Mouse (Mus musculus) forebrain, postnatal 0 days (tissue): Measurements from ENCODE around the gene Fam20c. TPM values are rescaled to one million over a fixed set of nuclear protein-coding genes. Genes with fewer than 3 reads are reported as not detected.
A peak's percentile ranks its signal among the peaks of the same experiment; 100 is the strongest.

Experiments
- ATAC-seq: fragments of 200-750 bp; cut with Nextera tagmentation; 2 replicates; pipeline ENCODE4 v1.8.0; 2017; ENCODE audit warnings: mild to moderate bottlenecking, moderate library complexity
- DNase-seq: peaks from one replicate; pipeline ENCODE4 v3.0.0-alpha.2; 2015
- H3K27ac ChIP-seq: fragments of 300-500 bp; sonication (generic); 2 replicates; pipeline ENCODE4 v1.5.1; 2014; ENCODE audit warnings: low read depth, mild to moderate bottlenecking, antibody characterized with exemption, low read length, moderate library complexity, mixed read lengths
- H3K27me3 ChIP-seq: fragments of 300-500 bp; sonication (generic); 2 replicates; pipeline ENCODE4 v1.6.1; 2014; ENCODE audit warnings: mild to moderate bottlenecking, low read length, mixed read lengths; ENCODE audit not compliant: insufficient read depth
- H3K36me3 ChIP-seq: fragments of 300-500 bp; sonication (generic); 2 replicates; pipeline ENCODE4 v1.6.1; 2014; ENCODE audit warnings: mild to moderate bottlenecking, moderate library complexity; ENCODE audit not compliant: insufficient read depth
- H3K4me1 ChIP-seq: fragments of 300-500 bp; sonication (generic); 2 replicates; pipeline ENCODE4 v1.6.1; 2014; ENCODE audit warnings: antibody characterized with exemption; ENCODE audit not compliant: insufficient read depth
- H3K4me2 ChIP-seq: fragments of 300-500 bp; sonication (generic); 2 replicates; pipeline ENCODE4 v1.6.1; 2014; ENCODE audit warnings: low read depth, mild to moderate bottlenecking, moderate library complexity
- H3K4me3 ChIP-seq: fragments of 300-500 bp; sonication (generic); 2 replicates; pipeline ENCODE4 v1.5.1; 2014; ENCODE audit warnings: low read depth, low read length, mixed read lengths
- H3K9ac ChIP-seq: fragments of 300-500 bp; sonication (generic); 2 replicates; pipeline ENCODE4 v1.6.1; 2014; ENCODE audit warnings: mild to moderate bottlenecking
- H3K9me3 ChIP-seq: fragments of 300-500 bp; sonication (generic); 2 replicates; pipeline ENCODE4 v1.6.1; 2016; ENCODE audit warnings: low read length
- CTCF ChIP-seq: sonication (generic); IDR thresholded peaks from 2 replicates; pipeline ENCODE4 v1.5.1; 2016; ENCODE audit warnings: antibody characterized with exemption, control low read depth, low read depth
- WGBS: fragments of 180-500 bp; shearing (Covaris S2); extraction: QIAGEN DNeasy Blood & Tissue Kit; methylation state at CpG from one replicate; pipeline ENCODE4 v1.1.7; 2014; 5-methylcytosine and 5-hydroxymethylcytosine counted together
- polyA plus RNA-seq: library from polyadenylated mRNA; unstranded; fragments of >200 nt; fragmentation: Nextera tagmentation; extraction: Ambion mirVana; gene quantifications from 2 replicates; pipeline ENCODE4 v1.2.1, GENCODE M21; 2015
- total RNA-seq: library from RNA; depleted of rRNA; stranded (reverse); fragments of >200 nt; gene quantifications from 2 replicates; pipeline ENCODE4 v1.2.3, GENCODE M21; 2014

Fam20c gene
- total and polyA plus RNA-seq, 2 experiments from 2014 or later, result 50.0 to 81.7 TPM

GRCm38 (mm10) chr5:138756311-138757085 is 2.2 kb downstream of the Fam20c start:
- Histone ChIP-seq H3K27me3 (no peaks in the 10 kb centered on the region), H3K9ac (peak overlapping the region; percentile 91), H3K4me1 (peaks cover 24% of the 10 kb centered on the region), H3K9me3 (no peaks in the 10 kb centered on the region), H3K27ac (peak overlapping the region; percentile 99), H3K4me2 (peak overlapping the region; percentile 79), H3K4me3 (peak overlapping the region; percentile 83), H3K36me3 (peaks cover 32% of the 10 kb centered on the region)
- TF ChIP-seq CTCF, result no peak
- 10% methylated on average over 15 of the region's 15 CpGs for WGBS
- DNase-seq (peak; percentile 75), ATAC-seq (peak; percentile 6)

DNA sequence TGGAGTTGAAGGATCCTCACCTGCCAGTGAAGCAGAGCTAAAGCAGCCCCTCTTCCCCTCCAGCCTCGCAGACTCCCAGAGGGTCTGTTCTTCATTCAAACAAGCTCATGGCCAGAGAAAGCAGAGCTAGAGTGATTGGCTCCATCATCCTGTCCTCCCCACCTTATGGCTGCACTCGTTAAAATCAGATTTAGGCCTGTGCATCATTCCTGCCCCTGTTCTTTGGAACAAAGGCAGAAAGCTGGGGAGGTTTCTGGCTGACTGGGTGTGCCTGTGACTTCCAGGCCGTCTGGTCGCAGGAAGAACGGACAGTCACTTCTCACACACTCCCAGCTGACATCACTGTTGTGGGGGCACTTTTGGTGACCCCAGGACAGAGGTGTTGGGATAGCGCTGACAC is 2.8 kb downstream of the Fam20c start:
- H3K4me3 ChIP-seq, result peak overlapping the region; percentile 83
- no peaks in the 10 kb centered on the region for H3K27me3 ChIP-seq
- peak overlapping the region; percentile 99 for H3K27ac ChIP-seq
- no peak for TF ChIP-seq CTCF
- DNase-seq (peak; percentile 34), ATAC-seq (no peak)
- H3K36me3 ChIP-seq, result peaks cover 38% of the 10 kb centered on the region
- peak overlapping the region; percentile 79 for H3K4me2 ChIP-seq
- WGBS, result 46% methylated on average over 6 of the region's 6 CpGs
- H3K9me3 ChIP-seq, result no peaks in the 10 kb centered on the region
- H3K4me1 ChIP-seq, result peaks cover 24% of the 10 kb centered on the region
- peak overlapping the region; percentile 91 for H3K9ac ChIP-seq

GRCm38 (mm10) chr5:138757616-138758015 is 3.3 kb downstream of the Fam20c start:
- Histone ChIP-seq H3K27ac (no peak overlapping the region; the same call in 1 of the 2 replicates), H3K9me3 (no peaks in the 10 kb centered on the region), H3K4me2 (peak overlapping the region; percentile 79), H3K36me3 (peaks cover 43% of the 10 kb centered on the region), H3K9ac (peak overlapping the region; percentile 91), H3K4me3 (peak overlapping the region; percentile 83), H3K4me1 (peaks cover 24% of the 10 kb centered on the region), H3K27me3 (no peaks in the 10 kb centered on the region)
- 91% methylated on average over 12 of the region's 12 CpGs for WGBS
- no peak for DNase-seq
- no peak for TF ChIP-seq CTCF
- ATAC-seq, result no peak

DNA sequence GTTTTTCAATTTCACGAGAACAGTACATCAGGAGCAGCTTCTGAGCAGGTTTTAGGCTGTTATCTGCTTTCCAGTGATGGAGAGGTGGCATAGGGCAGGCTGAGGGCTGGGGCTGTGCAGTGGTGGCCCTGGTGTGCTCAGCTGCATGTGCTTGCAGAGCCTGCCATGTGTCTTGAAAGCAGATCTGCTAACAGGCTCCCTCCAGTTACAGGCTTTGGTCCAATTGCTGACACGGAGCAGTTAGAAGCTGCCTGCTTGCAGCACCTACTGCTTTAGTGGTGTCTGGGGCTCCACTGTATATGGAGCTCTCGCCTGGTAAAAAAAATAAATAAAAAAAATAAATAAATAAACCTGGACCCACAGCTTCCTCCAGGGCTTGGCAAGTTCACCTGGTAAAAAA is 4.2 kb downstream of the Fam20c start:
- no peak overlapping the region for H3K4me3 ChIP-seq

GRCm38 (mm10) chr5:138761836-138762334 is 7.6 kb downstream of the Fam20c start:
- WGBS, result 23% methylated on average over 5 of the region's 5 CpGs
- peaks cover 16% of the 10 kb centered on the region for H3K4me1 ChIP-seq
- DNase-seq, result no peak
- H3K4me3 ChIP-seq, result no peak overlapping the region
- H3K4me2 ChIP-seq, result no peak overlapping the region
- no peak; the same call in 1 of the 2 replicates for ATAC-seq
- no peaks in the 10 kb centered on the region for H3K27me3 ChIP-seq
- H3K9ac ChIP-seq, result no peak overlapping the region
- H3K36me3 ChIP-seq, result peaks cover 73% of the 10 kb centered on the region
- no peak for TF ChIP-seq CTCF
- no peak overlapping the region for H3K27ac ChIP-seq
- H3K9me3 ChIP-seq, result no peaks in the 10 kb centered on the region

More for the DNA sequence above, 4.2 kb downstream of the Fam20c start:
- no peak for ATAC-seq
- TF ChIP-seq CTCF, result no peak
- 73% methylated on average over 3 of the region's 3 CpGs for WGBS
- H3K27me3 ChIP-seq, result no peaks in the 10 kb centered on the region
- H3K9ac ChIP-seq, result no peak overlapping the region
- no peak overlapping the region for H3K27ac ChIP-seq
- peaks cover 22% of the 10 kb centered on the region for H3K4me1 ChIP-seq
- H3K4me2 ChIP-seq, result no peak overlapping the region; the same call in 1 of the 2 replicates
- H3K9me3 ChIP-seq, result no peaks in the 10 kb centered on the region
- peaks cover 50% of the 10 kb centered on the region for H3K36me3 ChIP-seq
- DNase-seq, result no peak

- H3K27ac ChIP-seq, result peak overlapping the region; percentile 3; the same call in 1 of the 2 replicates
- ATAC-seq (no peak), DNase-seq (no peak)
- peaks cover 11% of the 10 kb centered on the region for H3K4me1 ChIP-seq
- H3K4me2 ChIP-seq, result no peak overlapping the region
- no peaks in the 10 kb centered on the region for H3K9me3 ChIP-seq
- no peak overlapping the region for H3K4me3 ChIP-seq
- no peak overlapping the region for H3K9ac ChIP-seq
- no peaks in the 10 kb centered on the region for H3K27me3 ChIP-seq
- H3K36me3 ChIP-seq, result peaks cover 78% of the 10 kb centered on the region
- TF ChIP-seq CTCF, result no peak
- WGBS, result 77% methylated on average over 4 of the region's 4 CpGs
Observed at GRCm38 (mm10) chr5:138762361-138762760, 8.0 kb downstream of the Fam20c start.

- no peaks in the 10 kb centered on the region for H3K27me3 ChIP-seq
- no peak for ATAC-seq
- H3K36me3 ChIP-seq, result peaks cover 86% of the 10 kb centered on the region
- DNase-seq, result no peak
- H3K27ac ChIP-seq, result no peak overlapping the region
- H3K4me1 ChIP-seq, result no peaks in the 10 kb centered on the region
- TF ChIP-seq CTCF, result no peak
- no peak overlapping the region for H3K4me3 ChIP-seq
- H3K9me3 ChIP-seq, result no peaks in the 10 kb centered on the region
- 87% methylated on average over 8 of the region's 8 CpGs for WGBS
- no peak overlapping the region for H3K4me2 ChIP-seq
- H3K9ac ChIP-seq, result no peak overlapping the region
Observed at GRCm38 (mm10) chr5:138764601-138765000, 10.3 kb downstream of the Fam20c start.
